Mouse (Mus musculus) ovary, postnatal 14 days (tissue): Measurements from ENCODE around the gene Dock9.
"Not testable (repeated sequence)": the region's sequence is repeated elsewhere in the genome, so short reads cannot be mapped to it uniquely, and the experiment has no call there.

ENCODE experiments used
- DNase-seq: peaks from one replicate; pipeline ENCODE4 v3.0.0; 2022; ENCODE audit warnings: low spot score

The Dock9 gene

GRCm38 (mm10) chr14:121735678-121736077, 62.0 kb downstream of the Dock9 start:
- DNase-seq = no peak

- DNase-seq = no peak
Observed at GRCm38 (mm10) chr14:121734217-121734616, 63.4 kb downstream of the Dock9 start.

- no peak for DNase-seq
Observed at GRCm38 (mm10) chr14:121733694-121734093, 63.9 kb downstream of the Dock9 start.

GRCm38 (mm10) chr14:121732196-121732595, 65.4 kb downstream of the Dock9 start:
- no peak for DNase-seq

DNA sequence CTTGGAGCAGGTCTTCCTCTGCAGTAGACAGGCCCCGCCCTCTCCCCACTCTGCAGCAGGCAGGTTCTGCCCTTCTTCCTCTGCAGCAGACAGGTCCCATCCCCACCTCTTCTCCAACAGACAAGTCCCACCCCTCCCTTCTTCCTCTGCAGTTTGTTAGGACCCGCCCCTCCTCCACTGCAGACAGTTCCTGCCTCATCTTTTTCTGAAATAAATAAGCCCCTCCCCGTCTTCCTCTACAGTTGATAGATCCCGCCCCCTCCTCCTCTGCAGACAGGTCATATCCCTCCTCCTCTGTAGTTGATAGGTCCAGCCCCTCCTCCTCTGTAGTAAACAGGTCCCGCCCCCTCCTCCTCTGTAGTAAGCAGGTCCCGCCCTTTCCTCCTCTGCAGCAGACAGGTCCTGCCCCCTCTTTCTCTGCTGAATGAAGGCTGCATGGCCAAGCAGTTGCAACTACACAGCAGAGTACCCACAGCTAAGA, 65.9 kb downstream of the Dock9 start:
- DNase-seq = no peak

DNA sequence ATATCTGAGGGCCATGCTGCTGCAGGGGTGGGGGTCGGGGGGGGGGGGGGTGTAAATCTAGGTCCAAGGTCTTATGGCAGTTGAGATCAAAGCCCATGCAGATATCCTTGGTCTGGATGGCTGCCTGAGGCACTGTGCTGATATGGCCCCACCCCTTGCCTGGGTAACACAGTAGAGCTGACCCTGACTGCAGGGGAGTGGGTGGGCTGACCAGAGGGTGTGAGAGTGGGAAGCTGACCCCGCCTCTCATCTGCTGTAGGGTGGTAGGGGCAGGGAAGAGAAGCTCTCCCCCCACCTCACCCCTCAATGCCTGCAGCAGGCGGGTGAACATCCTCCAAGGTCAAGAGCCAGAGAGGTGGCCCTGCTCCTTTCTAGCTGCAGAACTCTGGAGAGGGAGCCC, 66.7 kb downstream of the Dock9 start:
- no peak for DNase-seq

DNA sequence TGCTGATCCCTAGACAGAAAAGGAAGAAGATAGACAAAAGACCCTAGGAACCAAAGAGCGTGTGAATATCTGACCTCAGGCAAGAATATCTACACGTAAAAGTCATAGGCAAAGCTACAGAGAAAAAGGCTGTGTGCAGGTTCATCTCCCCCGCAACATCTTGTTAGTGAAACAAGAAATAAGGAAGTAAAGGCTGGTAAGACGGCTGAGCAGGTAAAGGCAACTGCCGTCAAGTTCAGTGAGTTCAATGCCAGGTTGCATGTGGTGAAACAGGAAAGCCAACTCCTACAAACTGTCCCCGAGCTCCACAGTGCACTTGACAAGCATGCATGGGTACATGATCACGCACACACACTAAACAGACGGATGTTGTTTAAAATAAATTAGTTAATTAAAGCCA, 69.6 kb downstream of the Dock9 start:
- no peak for DNase-seq

DNA sequence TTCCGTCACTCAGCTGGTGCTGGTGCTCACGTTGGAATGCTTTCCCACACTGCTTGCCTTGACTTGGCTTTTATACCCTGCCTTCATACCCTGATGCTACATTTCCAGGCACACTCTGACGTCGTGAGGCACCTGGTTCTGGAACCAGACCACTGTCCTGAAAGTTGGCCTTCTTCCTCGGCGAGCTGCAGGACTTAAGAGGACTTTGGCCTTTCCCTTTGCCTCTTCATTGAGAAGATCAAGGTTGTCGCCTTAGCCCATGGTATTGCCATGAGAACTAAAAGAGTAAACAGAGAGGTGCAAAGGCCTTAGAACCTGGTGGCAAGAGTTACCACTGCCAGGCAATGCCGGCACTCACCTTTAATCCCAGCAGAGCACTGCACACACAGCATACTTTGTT, 73.1 kb downstream of the Dock9 start:
- DNase-seq = no peak

DNA sequence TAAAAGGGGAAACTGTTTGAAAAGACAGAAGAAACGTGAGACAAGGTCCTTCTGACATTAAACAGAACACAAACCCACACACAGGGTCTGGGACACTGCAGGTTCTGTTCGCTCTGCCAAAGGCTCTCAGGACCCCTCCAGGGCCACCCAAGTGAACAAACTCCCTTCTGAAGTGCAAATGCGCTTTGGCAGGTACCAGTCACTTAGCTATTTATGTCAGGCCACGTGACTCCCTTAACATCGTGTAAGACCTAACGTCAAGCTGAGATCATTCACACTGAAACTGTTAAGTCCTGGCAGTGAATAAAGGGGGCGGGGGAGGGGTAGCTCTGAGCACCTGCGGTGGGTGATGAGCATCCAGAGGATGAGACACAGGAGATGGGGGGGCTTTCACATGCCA, 74.9 kb downstream of the Dock9 start:
- no peak for DNase-seq

DNA sequence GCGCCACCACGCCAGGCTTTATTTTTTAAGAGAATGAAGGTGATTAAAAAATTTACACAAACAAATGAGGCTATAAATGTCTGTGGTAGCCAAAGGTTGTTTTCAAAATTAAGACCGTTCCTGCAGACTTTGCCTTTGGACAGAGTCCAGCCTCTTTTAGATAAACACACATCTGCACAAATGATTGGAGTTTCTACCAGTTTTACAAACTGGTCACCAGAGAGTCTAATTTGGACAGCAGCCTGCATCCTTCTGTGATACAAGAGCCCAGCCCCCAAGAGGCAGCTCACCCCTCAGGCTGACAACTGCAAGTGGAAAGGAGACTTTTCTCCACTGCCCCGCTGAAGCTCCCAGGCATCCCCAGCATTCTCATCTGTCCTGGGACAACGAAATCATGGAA, 76.2 kb downstream of the Dock9 start:
- no peak for DNase-seq

- no peak for DNase-seq
Observed at GRCm38 (mm10) chr14:121719638-121720601, 77.7 kb downstream of the Dock9 start.

DNA sequence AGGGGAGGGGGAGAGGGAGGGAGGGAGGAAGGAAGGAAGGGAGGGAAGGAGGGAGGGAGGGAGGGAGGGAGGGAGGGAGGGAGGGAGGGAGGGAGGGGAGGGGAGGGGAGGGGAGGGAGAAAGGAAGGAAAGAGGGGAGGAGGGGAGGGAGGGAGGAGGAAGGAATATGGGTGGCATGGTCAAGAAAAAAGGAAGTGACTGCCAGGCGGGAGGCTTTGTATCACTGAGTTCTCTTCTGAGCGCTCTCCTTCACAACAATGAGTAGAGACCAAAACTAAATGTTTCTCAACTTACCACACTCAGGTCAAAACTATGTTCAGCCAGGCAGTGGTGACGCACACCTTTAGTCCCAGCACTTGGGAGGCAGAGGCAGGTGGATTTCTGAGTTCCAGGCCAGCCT, 82.8 kb downstream of the Dock9 start:
- not testable (repeated sequence) for DNase-seq

DNA sequence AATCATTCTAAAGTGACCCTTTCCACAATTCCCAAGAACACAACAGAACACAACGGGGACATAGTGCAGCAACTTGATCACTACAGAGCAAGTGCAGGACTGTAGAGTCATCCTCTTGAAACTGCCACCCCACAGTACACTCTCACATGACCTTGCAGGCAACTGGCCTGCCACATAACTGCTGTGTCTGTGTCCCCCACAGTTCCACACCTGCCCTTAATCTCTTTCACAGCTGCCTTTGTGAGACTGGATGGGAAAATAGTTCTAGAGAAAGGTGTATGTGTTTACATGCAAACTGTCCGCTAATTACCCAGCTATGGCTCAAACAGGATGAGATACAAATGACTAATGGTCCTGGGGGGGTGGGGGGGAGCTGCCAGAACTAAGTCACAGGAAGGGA, 83.4 kb downstream of the Dock9 start:
- no peak for DNase-seq

DNA sequence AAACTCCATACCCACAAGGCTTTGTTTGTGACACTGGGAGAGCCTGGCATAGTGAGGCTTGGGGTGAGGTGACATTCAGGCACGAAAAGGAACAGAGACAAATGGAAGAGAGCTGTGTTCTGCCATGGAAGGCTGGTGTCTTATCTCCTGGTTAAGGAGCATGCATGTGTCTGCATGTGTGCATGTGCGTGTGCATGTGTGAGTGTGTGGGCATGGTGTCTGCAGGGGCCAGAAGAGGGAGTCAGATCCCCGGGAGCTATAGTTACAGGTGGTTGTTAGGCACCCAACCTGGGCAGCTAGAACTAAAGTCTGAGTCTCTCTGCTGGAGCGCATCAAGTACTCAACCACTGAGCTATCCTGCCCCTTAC, 83.8 kb downstream of the Dock9 start:
- no peak for DNase-seq

- no peak for DNase-seq
Observed at GRCm38 (mm10) chr14:121713166-121713829, 84.3 kb downstream of the Dock9 start.

GRCm38 (mm10) chr14:121711089-121711826, 86.4 kb downstream of the Dock9 start:
- no peak for DNase-seq

- no peak for DNase-seq
Observed at GRCm38 (mm10) chr14:121710130-121710529, 87.5 kb downstream of the Dock9 start.

- DNase-seq = no peak
Observed at GRCm38 (mm10) chr14:121708244-121708643, 89.4 kb downstream of the Dock9 start.

- DNase-seq = no peak
Observed at GRCm38 (mm10) chr14:121706482-121706901, 91.1 kb downstream of the Dock9 start.

DNA sequence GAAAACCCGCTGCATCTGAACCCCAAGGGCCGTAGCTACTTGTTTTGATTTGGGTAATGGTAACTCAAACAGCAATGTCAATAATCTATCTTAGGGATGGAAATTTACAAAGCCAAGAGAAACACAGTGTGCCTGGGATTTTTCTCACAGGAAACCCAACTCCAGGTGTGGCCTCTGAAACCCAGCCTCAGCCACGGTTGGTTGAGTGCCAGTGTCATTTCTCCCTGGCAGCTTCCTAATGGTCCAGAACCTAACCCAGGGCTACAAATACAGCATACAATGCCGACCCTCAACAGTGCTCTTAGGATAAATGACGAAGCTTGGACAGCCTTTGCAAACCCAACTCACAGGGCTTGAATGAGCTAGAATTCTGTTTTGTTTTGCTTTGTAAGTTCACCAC, 92.0 kb downstream of the Dock9 start:
- no peak for DNase-seq

DNA sequence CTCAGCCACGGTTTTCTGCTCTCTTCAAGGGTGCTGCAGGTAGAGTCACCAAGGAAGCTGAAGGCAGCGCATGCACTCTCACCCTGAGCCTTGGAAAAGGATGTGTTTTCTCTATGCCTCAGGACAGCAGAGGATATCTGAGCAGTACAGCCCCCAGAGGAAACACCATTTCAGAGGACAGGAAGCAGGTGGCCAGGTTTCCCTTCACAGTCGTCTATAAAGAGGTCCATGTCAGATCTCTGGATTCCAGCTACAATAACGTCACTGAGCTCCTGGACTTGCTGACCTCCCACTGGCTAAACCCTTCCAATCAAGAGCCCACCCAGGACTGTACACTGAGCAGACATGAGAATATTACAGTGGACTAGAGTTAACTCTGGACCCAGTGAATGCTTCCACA, 95.1 kb downstream of the Dock9 start:
- no peak for DNase-seq

- no peak for DNase-seq
Observed at GRCm38 (mm10) chr14:121700013-121700412, 97.6 kb downstream of the Dock9 start.

GRCm38 (mm10) chr14:121698620-121698950, 99.1 kb downstream of the Dock9 start:
- DNase-seq = no peak
